Mouse (Mus musculus): ENCODE measurements at regions not wholly inside any gene's neighbourhood (a gene's known extent, or its start where the extent isn't known, plus 50 kb on each side); places are given as distances from the start of the nearest gene placed in this dataset.

DNA sequence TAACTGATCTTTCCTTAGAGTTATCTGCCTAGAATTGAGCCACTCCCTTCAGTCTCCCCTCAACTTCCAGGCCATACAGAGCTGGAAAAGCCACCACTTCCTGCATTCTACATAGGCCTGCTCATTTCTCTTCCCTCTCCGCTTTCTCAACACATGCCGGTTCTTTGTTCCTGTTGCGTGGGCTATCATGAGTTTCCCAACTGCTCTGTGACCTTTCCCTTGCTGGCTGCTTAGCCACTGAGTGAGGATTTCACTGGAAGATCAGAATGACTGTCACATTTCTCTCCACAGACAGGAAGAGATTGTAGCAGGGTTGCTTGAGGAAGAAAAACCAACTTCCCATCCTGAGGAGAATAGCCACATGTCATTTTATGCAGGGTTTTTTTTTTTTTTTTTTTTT lies 1133.6 kb upstream of the A1bg start:
- no peak for TF ChIP-seq POLR2A (IDR thresholded peaks at IDR 0.05; ENCODE audit: control insufficient read depth, extremely low read depth, insufficient read depth, low read length, poor library complexity)
- no peak for TF ChIP-seq CTCF (IDR thresholded peaks at IDR 0.05; ENCODE audit: borderline replicate concordance, control insufficient read depth, extremely low read depth, insufficient read depth, low read length, poor library complexity)
